Mouse (Mus musculus): ENCODE data around the gene Kif28.
"Not testable (repeated sequence)": the region's sequence is repeated elsewhere in the genome, so short reads cannot be mapped to it uniquely, and the experiment has no call there.

The Kif28 gene

GRCm38 (mm10) chr1:179745171-179745570 is at the start of gene Kif28:
Kif28 (minus strand) TSS chr1:179745271.
- DNase-seq (ENCODE audit: low spot score) = no peak

GRCm38 (mm10) chr1:179787281-179787680 is 42.2 kb upstream of the Kif28 start:
- no peak for DNase-seq (ENCODE audit: low spot score)

- DNase-seq (ENCODE audit: low spot score) = no peak
These were observed 40.4 kb upstream of the Kif28 start for GRCm38 (mm10) chr1:179785502-179785901.

DNA sequence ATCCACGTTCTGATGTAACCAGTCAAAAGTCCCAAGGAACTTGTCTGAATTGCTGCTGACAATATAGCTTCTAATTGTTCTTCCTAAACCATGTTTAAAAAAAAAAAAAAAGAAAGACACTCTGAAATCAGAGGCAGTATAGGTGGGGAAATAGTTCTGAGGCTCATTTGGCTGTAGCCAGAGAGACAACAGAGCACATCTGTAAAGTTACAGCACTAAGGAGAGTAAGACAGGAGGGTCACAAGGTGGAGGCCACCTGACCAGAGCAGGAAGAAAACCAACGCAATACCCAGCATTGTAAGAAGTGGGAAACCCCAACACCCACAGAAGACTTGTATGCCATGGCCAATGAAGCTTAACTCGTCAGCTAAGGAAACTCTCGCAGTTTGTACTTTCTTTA is 39.0 kb upstream of the Kif28 start:
- DNase-seq (ENCODE audit: low spot score) = no peak

DNA sequence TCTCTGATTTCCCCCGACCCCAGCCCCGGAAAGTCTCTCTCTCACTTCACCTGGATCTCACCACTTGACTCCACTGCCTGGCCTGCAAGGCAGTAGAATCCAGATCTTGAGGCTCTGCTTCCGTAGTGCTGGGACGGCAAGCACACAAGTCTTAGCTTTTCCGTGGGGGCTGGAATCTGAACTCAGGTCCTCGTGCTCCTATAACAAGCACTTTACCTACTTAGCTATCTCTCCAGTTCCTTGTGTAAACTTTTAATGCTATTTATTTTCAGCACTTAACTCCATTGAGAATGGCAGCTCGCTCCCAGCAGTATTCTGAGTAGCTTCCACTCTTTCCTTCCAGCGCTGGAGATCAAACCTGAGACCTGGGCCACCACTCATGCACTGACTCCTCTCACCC is 31.8 kb upstream of the Kif28 start:
- DNase-seq (ENCODE audit: low spot score) = no peak

- no peak for DNase-seq (ENCODE audit: low spot score)
These were observed 15.5 kb upstream of the Kif28 start for GRCm38 (mm10) chr1:179760553-179760952.

GRCm38 (mm10) chr1:179760086-179760485 is 15.0 kb upstream of the Kif28 start:
- DNase-seq (ENCODE audit: low spot score) = no peak

GRCm38 (mm10) chr1:179756477-179756876 is 11.4 kb upstream of the Kif28 start:
- no peak for DNase-seq (ENCODE audit: low spot score)

DNA sequence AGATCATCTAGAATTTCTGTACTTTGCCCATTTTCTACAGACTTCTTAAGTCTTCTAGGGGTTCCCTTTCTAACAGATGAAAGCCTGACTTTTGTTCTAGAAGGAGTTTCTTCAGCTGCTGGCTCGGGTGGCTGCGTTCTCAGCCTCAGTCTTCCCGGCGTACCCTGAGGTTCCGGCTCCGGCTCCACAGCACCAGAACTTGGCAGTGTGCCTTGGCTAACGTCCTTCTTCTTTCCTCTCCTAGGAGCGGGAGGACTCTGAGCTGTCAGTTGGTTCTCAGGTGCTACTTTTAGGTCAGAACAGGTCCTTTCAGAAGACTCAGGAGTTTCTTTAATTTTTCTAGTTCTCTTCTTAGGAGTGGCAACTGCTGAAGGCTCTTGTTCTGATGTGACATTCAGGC is 7.9 kb upstream of the Kif28 start:
- DNase-seq (ENCODE audit: low spot score) = no peak

GRCm38 (mm10) chr1:179752276-179752675 is 7.2 kb upstream of the Kif28 start:
- DNase-seq (ENCODE audit: low spot score) = no peak

DNA sequence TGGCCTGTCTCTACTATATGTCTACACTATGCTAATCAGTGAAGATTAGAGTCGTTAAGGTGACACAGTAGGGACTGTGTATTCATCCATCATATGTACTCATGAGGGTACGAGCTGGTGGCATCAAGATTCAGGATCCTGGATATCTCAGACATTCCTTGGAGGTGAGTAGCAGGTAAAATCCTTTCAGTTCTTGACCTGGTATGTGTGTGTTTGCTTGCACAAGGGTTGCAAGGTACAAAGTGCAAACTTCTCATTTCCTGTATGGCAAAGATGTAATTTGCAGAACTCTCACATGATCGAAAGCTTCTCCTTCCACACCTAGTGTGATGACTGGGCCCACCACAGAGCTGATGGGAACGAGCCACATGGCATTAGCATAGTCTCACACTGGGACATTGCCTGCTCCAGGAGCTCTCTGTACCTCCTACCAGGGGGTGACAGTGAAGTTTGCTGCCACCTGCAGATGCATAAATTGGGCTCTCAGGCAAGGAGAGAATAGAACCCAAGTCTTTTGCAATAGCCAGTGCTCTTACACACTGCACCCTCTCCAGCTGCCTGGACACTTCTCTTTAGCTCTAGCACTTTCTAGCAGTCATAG is 1.4 kb downstream of the Kif28 start:
- no peak for DNase-seq (ENCODE audit: low spot score)

- DNase-seq (ENCODE audit: low spot score) = no peak
These were observed 8.6 kb downstream of the Kif28 start for GRCm38 (mm10) chr1:179736483-179736882.

DNA sequence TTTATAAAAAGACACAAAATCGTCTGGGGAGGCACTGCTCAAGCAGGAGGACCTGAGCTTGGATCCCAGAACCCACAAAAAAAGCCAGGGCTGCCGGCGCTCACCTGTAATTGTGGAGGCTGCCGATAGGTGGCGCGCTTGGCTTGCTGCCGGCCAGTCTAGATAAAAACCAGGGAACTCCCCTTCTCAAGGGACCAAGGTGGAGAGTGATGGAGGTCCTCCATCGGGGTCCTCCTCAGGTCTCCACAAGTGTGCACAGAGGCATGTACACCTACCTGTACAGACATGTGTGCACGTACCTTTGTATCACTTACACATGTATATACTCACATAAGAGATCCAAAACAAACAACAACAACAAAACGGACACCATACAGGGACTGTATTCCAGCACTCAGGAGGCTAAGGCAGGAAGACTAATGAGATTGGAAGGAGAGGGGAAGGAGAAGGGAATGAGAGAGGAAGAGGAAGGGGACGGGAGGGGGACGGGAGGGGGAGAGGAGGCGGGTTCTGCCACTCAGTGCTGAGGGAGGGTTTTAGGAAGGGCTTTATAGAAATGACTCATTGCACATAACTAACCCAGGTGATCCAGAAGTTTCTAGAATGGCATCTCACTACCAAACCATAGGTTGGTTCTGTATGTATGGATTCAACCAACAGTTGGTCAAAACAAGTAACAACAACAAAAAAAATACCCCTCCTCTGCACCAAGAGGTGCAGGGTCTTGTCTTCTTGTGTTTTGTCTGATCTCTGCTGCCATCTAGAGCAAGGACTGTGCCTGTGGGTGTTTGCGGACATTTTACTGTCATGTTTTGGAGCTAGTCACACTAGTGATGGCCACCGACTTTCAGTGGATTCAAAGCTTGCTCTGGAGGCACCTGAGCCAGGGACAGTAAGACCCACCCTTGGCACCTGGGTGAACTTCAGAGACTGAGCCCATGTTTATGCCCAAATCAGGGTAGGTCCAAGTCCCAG is 10.3 kb downstream of the Kif28 start:
- peak; percentile 12 for DNase-seq (ENCODE audit: low spot score)

DNA sequence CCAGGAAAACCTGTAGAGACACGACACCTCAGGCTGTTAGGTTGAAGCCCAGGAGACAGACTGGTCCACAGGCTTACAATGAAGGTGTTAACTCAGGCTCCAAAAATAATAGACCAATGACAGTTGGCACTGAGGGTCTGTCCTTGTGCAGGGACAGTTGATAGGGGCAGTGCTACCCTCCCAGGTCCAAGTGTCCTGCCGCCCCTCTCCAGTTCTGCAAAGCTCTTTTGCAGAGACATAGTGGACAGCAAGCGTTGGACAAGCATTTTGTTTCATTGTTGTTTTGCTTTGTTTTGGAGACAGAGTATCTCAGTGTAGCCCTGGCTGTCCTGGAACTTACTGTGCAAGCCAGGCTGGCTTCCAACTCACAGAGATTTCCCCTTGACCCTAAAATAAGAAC is 13.7 kb downstream of the Kif28 start:
- no peak for DNase-seq (ENCODE audit: low spot score)

DNA sequence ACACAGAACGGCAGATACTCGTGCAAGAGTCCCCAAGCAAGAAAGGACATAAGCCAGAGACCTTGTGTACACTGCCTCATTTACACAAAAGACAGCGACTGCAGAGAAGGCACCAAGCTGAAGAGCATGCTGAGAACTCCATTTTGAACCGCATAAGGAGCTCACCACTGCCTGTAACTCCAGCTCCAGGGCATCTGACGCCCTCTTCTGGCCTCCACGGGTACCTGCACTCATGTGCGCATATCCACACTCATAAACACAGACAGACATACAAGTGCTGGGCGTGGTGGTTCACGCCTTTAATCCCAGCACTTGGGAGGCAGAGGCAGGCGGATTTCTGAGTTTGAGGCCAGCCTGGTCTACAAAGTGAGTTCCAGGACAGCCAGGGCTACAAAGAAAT is 16.4 kb downstream of the Kif28 start:
- DNase-seq (ENCODE audit: low spot score) = no peak

DNA sequence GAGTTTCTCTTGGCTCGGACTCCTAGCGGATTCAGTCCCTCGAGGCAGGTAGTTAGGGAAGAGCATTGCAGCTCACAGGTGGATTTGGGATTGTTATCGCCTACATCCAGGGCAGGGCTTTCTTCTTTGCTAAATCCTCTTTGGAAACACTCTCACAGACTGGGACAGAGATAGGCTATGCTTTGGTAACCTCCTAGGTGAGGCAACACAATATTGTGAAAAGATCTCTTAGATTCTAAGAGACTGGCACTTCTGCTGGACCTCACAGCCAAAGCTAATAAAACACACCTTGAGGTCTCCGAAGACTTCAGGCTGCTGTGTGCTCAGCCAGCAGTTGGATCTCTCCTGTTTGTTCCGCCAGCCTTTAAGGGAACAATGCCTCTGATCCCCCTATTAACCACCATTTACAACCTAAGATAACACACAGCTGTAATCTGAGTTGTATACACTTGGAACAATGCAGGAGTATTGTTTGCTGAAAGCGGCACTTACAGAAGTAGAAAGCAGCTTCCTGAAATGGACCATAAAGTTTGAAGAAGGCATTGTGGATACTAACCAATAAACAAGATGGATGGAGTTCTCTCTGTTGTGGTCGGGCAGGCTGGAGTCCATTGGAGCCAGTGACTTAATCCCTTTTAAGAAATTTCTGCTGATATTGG is 22.1 kb downstream of the Kif28 start:
- DNase-seq (ENCODE audit: low spot score) = no peak

DNA sequence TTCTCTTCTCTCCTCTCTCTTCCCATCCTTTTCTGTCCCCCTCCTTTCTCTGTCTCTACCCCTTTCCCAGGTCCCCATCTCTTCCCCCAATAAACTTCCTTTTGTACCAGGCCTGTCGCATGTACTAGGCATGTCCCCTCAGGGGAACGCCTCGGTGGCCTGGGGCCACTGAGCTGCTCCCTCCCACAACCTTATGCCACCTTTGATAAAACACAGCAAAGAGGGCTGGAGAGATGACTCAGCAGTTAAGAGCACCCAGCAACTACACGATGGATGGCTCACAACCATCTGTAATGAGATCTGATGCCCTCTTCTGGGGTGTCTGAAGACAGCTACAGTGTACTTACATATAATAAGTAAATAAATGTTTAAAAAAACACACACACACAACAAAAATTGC is 29.3 kb downstream of the Kif28 start:
- DNase-seq (ENCODE audit: low spot score) = no peak

DNA sequence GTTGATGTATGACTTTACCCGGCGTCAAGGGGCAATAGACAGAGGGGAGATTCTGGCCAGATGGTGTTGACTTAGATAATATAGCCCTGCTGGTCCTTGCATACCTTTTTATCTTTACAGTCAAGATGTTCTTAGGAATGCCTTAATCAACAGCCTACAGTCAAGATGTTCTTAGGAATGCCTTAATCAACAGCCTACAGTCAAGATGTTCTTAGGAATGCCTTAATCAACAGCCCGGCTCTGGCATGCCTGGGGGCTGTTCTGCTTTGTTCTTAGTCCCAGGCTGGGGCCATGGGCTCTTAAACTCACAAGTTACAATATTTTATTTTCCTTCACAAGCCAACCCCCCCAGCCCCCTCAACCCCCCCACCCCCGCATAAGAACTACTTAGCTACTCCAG is 29.8 kb downstream of the Kif28 start:
- DNase-seq (ENCODE audit: low spot score) = not testable (repeated sequence)

DNA sequence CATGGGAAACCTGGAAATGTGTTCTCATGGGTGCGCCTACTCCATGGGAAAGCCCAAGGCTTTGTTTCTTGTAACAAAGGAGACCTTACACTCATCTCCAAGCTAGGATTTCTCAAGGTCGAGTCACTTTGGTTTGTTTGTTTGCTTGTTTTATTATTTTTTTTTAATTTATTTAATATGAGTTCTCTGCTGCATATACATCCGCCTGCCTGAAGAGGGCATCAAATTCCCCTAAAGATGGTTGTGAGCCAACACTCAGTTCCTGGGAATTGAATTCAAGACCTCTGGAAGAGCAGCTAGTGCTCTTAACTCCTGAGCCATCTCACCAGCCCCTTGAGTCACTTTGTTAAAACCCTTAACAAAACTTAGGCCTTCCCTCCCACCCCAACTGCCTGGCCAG is 31.7 kb downstream of the Kif28 start:
- no peak for DNase-seq (ENCODE audit: low spot score)

GRCm38 (mm10) chr1:179712658-179713057 is 32.4 kb downstream of the Kif28 start:
- no peak for DNase-seq (ENCODE audit: low spot score)

DNA sequence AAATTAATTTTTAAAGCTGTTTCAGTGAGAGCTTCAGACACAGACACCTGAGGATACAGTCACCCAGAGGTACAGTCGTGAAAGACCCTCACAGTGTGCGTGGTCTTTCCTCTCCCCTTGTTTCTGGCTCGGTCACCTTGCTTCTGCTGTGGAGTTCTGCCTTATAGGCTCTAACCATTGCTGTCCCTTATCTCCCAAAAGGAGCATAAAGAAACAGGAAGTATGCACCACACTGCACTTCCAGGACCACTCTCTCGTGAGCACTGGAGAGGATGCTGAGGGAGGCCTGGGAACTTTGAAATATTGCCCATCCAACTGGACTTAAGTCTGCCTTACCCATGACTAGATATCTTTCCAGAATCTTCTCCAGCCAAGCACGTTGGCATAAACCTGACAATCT is 34.3 kb downstream of the Kif28 start:
- no peak for DNase-seq (ENCODE audit: low spot score)

DNA sequence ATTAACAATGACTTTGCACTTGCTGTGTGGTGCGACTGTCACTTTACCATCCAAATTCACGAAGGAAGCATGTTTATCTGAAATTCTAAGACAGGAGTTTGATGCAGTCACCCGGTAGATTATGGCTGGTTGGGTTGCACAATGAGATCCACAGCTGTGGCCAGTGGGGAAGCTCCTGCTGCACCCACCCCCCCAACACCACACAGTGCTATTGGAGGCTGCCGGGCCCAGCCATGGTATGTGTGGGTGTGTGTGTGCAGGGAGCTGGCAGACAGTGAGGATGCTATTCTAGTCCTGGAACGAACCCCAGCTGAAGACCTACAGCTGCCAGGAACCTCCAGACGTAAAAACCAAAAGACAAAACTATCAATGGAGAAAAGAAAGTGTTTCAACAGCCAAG is 35.7 kb downstream of the Kif28 start:
- peak; percentile 40 for DNase-seq (ENCODE audit: low spot score)

DNA sequence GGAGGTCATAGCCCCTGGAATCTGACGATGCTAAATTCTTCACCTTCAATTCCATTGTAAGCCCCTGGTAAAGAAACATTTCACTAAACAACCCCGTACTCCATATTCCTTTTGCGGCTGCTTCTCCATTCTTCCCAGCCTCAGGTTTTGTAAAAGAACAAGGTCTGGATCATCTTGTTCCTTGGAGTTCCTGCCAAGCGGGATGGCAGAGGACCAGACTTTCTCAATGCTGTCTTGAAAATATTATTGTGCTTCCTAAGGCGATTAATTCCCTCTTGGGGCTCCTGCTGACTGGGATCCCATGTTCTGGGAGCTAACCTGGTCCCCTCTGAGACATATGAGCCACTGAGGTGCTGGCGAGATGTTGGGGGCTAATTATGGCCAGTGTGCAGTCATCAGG is 39.9 kb downstream of the Kif28 start:
- DNase-seq (ENCODE audit: low spot score) = peak; percentile 54

All from adipocyte (in vitro differentiated cells).